Mouse (Mus musculus) kidney, postnatal 0 days (tissue): ENCODE data around the gene Ppp2r5e. TPM values are rescaled to one million over a fixed set of nuclear protein-coding genes. Genes with fewer than 3 reads are reported as not detected.
"Not testable (repeated sequence)": the region's sequence is repeated elsewhere in the genome, so short reads cannot be mapped to it uniquely, and the experiment has no call there.

Experiments
- ATAC-seq: fragments of 200-750 bp; cut with Nextera tagmentation; replicated peaks from 2 replicates; pipeline ENCODE4 v1.8.0; 2017; ENCODE audit warnings: low read depth, moderate number of reproducible peaks, moderate TSS enrichment, moderate library complexity; ENCODE audit not compliant: low FRiP score
- DNase-seq: peaks from one replicate; pipeline ENCODE4 v3.0.0-alpha.2; 2016; ENCODE audit warnings: low spot score
- H3K27ac ChIP-seq: fragments of 300-500 bp; sonication (generic); 2 replicates; pipeline ENCODE4 v1.5.1; 2014; ENCODE audit warnings: mild to moderate bottlenecking
- H3K27me3 ChIP-seq: fragments of 300-500 bp; sonication (generic); 2 replicates; pipeline ENCODE4 v1.6.1; 2014; ENCODE audit warnings: low read length, mixed read lengths; ENCODE audit not compliant: insufficient read depth
- H3K36me3 ChIP-seq: fragments of 300-500 bp; sonication (generic); 2 replicates; pipeline ENCODE4 v1.6.1; 2014; ENCODE audit warnings: low read length, mixed read lengths; ENCODE audit not compliant: insufficient read depth
- H3K4me1 ChIP-seq: fragments of 300-500 bp; sonication (generic); replicated peaks from 2 replicates; pipeline ENCODE4 v1.6.1; 2014; ENCODE audit warnings: antibody characterized with exemption, low read length, mixed read lengths; ENCODE audit not compliant: insufficient read depth
- H3K4me2 ChIP-seq: fragments of 300-500 bp; sonication (generic); 2 replicates; pipeline ENCODE4 v1.6.1; 2014; ENCODE audit warnings: mild to moderate bottlenecking, low read length, moderate library complexity, mixed read lengths
- H3K4me3 ChIP-seq: fragments of 300-500 bp; sonication (generic); replicated peaks from 2 replicates; pipeline ENCODE4 v1.5.1; 2014; ENCODE audit warnings: low read depth, low read length
- H3K9ac ChIP-seq: fragments of 300-500 bp; sonication (generic); 2 replicates; pipeline ENCODE4 v1.6.1; 2014; ENCODE audit warnings: low read depth, low read length
- H3K9me3 ChIP-seq: fragments of 300-500 bp; sonication (generic); replicated peaks from 2 replicates; pipeline ENCODE4 v1.6.1; 2016; ENCODE audit warnings: low read length, inconsistent platforms, mixed read lengths
- CTCF ChIP-seq: IDR thresholded peaks from 2 replicates; pipeline ENCODE4 v1.5.1; 2016; ENCODE audit warnings: antibody characterized with exemption, low read depth, mild to moderate bottlenecking, moderate library complexity
- WGBS: fragments of 180-500 bp; shearing (Covaris S2); extraction: QIAGEN DNeasy Blood & Tissue Kit; methylation state at CpG from one replicate; pipeline ENCODE4 v1.1.7; 2014; 5-methylcytosine and 5-hydroxymethylcytosine counted together
- polyA plus RNA-seq: library from polyadenylated mRNA; unstranded; fragments of >200 nt; fragmentation: Nextera tagmentation; extraction: Ambion mirVana; gene quantifications from 2 replicates; pipeline ENCODE4 v1.2.1, GENCODE M21; 2015

The Ppp2r5e gene
- polyA plus RNA-seq, 1 experiment from 2014 or later: 16.0 TPM

GRCm38 (mm10) chr12:75453027-75453426 lies 143.0 kb downstream of the Ppp2r5e start:
- 80% methylated on average over 4 of the region's 4 CpGs for WGBS
- DNase-seq (no peak), ATAC-seq (no peak)
- no peaks in the 10 kb centered on the region for H3K9me3 ChIP-seq
- no peak overlapping the region for H3K9ac ChIP-seq
- no peak overlapping the region for H3K4me2 ChIP-seq
- H3K4me3 ChIP-seq: no peak overlapping the region
- TF ChIP-seq CTCF: peak; percentile 44; the same call in 1 of the 2 replicates
- H3K36me3 ChIP-seq: peaks cover 15% of the 10 kb centered on the region
- no peaks in the 10 kb centered on the region for H3K4me1 ChIP-seq
- H3K27ac ChIP-seq: no peak overlapping the region
- H3K27me3 ChIP-seq: no peaks in the 10 kb centered on the region

- no peak for TF ChIP-seq CTCF
- Histone ChIP-seq H3K4me2 (no peak overlapping the region), H3K27ac (no peak overlapping the region), H3K4me1 (no peaks in the 10 kb centered on the region), H3K4me3 (no peak overlapping the region), H3K9me3 (no peaks in the 10 kb centered on the region), H3K36me3 (peaks cover 15% of the 10 kb centered on the region), H3K9ac (no peak overlapping the region), H3K27me3 (no peaks in the 10 kb centered on the region)
- ATAC-seq (0 out of 2 replicates have a peak, but pooled peaks have one; percentile 22), DNase-seq (no peak)
- 79% methylated on average over 8 of the region's 8 CpGs for WGBS
Observed at GRCm38 (mm10) chr12:75450592-75450991, 145.5 kb downstream of the Ppp2r5e start.

- peak; percentile 60 for DNase-seq
- TF ChIP-seq CTCF: no peak
Observed at GRCm38 (mm10) chr12:75450011-75450410, 146.0 kb downstream of the Ppp2r5e start.

GRCm38 (mm10) chr12:75449475-75449966 lies 146.5 kb downstream of the Ppp2r5e start:
- WGBS: 55% methylated on average over 6 of the region's 6 CpGs
- Histone ChIP-seq H3K4me3 (no peak overlapping the region), H3K9me3 (no peaks in the 10 kb centered on the region), H3K27me3 (no peaks in the 10 kb centered on the region), H3K36me3 (peaks cover 15% of the 10 kb centered on the region), H3K4me1 (no peaks in the 10 kb centered on the region), H3K9ac (no peak overlapping the region), H3K4me2 (no peak overlapping the region), H3K27ac (no peak overlapping the region)
- DNase-seq (peak; percentile 63), ATAC-seq (no peak)
- TF ChIP-seq CTCF: peak; percentile 65

More at GRCm38 (mm10) chr12:75450011-75450410, 146.0 kb downstream of the Ppp2r5e start:
- no peak overlapping the region for H3K27ac ChIP-seq
- H3K4me2 ChIP-seq: no peak overlapping the region
- 54% methylated on average over 14 of the region's 14 CpGs for WGBS
- peaks cover 15% of the 10 kb centered on the region for H3K36me3 ChIP-seq
- ATAC-seq: peak; percentile 80
- no peaks in the 10 kb centered on the region for H3K27me3 ChIP-seq
- H3K9ac ChIP-seq: no peak overlapping the region
- H3K4me1 ChIP-seq: no peaks in the 10 kb centered on the region
- H3K9me3 ChIP-seq: no peaks in the 10 kb centered on the region
- H3K4me3 ChIP-seq: no peak overlapping the region

- DNase-seq (no peak), ATAC-seq (no peak)
- H3K4me2 ChIP-seq: no peak overlapping the region
- no peak for TF ChIP-seq CTCF
- no peaks in the 10 kb centered on the region for H3K9me3 ChIP-seq
- H3K4me3 ChIP-seq: no peak overlapping the region
- no peaks in the 10 kb centered on the region for H3K4me1 ChIP-seq
- WGBS: 65% methylated on average over 5 of the region's 5 CpGs
- H3K36me3 ChIP-seq: peaks cover 14% of the 10 kb centered on the region
- H3K27ac ChIP-seq: no peak overlapping the region
- no peaks in the 10 kb centered on the region for H3K27me3 ChIP-seq
- no peak overlapping the region for H3K9ac ChIP-seq
Observed at GRCm38 (mm10) chr12:75448921-75449320, 147.1 kb downstream of the Ppp2r5e start.

GRCm38 (mm10) chr12:75446245-75446644 lies 149.8 kb downstream of the Ppp2r5e start:
- Histone ChIP-seq H3K4me2 (no peak overlapping the region), H3K27ac (no peak overlapping the region), H3K4me1 (no peaks in the 10 kb centered on the region), H3K27me3 (no peaks in the 10 kb centered on the region), H3K4me3 (no peak overlapping the region), H3K36me3 (no peaks in the 10 kb centered on the region), H3K9me3 (no peaks in the 10 kb centered on the region), H3K9ac (no peak overlapping the region)
- TF ChIP-seq CTCF: no peak
- no peak for ATAC-seq
- 85% methylated on average over 7 of the region's 7 CpGs for WGBS
- DNase-seq: no peak

GRCm38 (mm10) chr12:75432400-75432799 lies 163.6 kb downstream of the Ppp2r5e start:
- WGBS: 83% methylated on average over 6 of the region's 6 CpGs
- not testable (repeated sequence) for H3K36me3 ChIP-seq, ATAC-seq, H3K4me1 ChIP-seq, H3K4me3 ChIP-seq, H3K9ac ChIP-seq, H3K27ac ChIP-seq, DNase-seq, H3K4me2 ChIP-seq, H3K27me3 ChIP-seq, H3K9me3 ChIP-seq
